Mouse (Mus musculus) ES-E14 (cell line): ENCODE results near the gene Nubp2. TPM values are rescaled to one million over a fixed set of nuclear protein-coding genes. Genes with fewer than 3 reads are reported as not detected.

Experiments used
- DNase-seq: peaks from one replicate; pipeline ENCODE4 v3.0.0-alpha.2; 2013; ENCODE audit warnings: low read depth, low spot score
- H3K27ac ChIP-seq: 2 replicates; pipeline ENCODE4 v1.5.1; 2012; ENCODE audit warnings: low read depth, mild to moderate bottlenecking, low read length, moderate library complexity, mixed read lengths; ENCODE audit not compliant: poor library complexity, insufficient read depth, severe bottlenecking
- H3K36me3 ChIP-seq: 2 replicates; pipeline ENCODE4 v1.6.1; 2012; ENCODE audit warnings: mild to moderate bottlenecking, low read length, moderate library complexity, mixed read lengths; ENCODE audit not compliant: control insufficient read depth, poor library complexity, insufficient read depth, severe bottlenecking
- H3K4me1 ChIP-seq, 2 experiments: fragments of 150-350 bp in 1 of 2; sonication (generic) in 1 of 2; 2 replicates each; pipeline ENCODE4 v1.6.1; 2012; ENCODE audit warnings: low read length in 2 of 2, mild to moderate bottlenecking in 1 of 2, mixed read lengths in 1 of 2; ENCODE audit not compliant: control insufficient read depth in 2 of 2, insufficient read depth in 2 of 2, poor library complexity in 1 of 2
- H3K4me3 ChIP-seq, 2 experiments: fragments of 150-350 bp in 1 of 2; sonication (generic) in 1 of 2; 2 replicates each; pipeline ENCODE4 v1.5.1; 2012; ENCODE audit warnings: low read length in 2 of 2, low read depth in 1 of 2, mild to moderate bottlenecking in 1 of 2, mixed read lengths in 1 of 2; ENCODE audit not compliant: insufficient read depth in 1 of 2, poor library complexity in 1 of 2, severe bottlenecking in 1 of 2
- H3K9ac ChIP-seq: 2 replicates; pipeline ENCODE4 v1.6.1; 2012; ENCODE audit warnings: low read depth, mild to moderate bottlenecking, low read length, mixed read lengths; ENCODE audit not compliant: poor library complexity, insufficient read depth, severe bottlenecking
- H3K9me3 ChIP-seq: fragments of 150-350 bp; sonication (generic); 2 replicates; pipeline ENCODE4 v1.6.1; 2012; ENCODE audit warnings: low read depth, mild to moderate bottlenecking, low read length; ENCODE audit not compliant: control insufficient read depth, insufficient read depth
- CHD2 ChIP-seq: IDR thresholded peaks from 2 replicates; pipeline ENCODE4 v1.6.1; 2014; ENCODE audit warnings: mild to moderate bottlenecking, low read depth, low read length, inconsistent platforms
- HCFC1 ChIP-seq: IDR thresholded peaks from 2 replicates; pipeline ENCODE4 v1.6.1; 2012; ENCODE audit warnings: low read length, inconsistent platforms, borderline replicate concordance; ENCODE audit not compliant: insufficient read depth
- MAFK ChIP-seq: IDR thresholded peaks from 2 replicates; pipeline ENCODE4 v1.6.1; 2014; ENCODE audit warnings: mild to moderate bottlenecking, low read depth, low read length, inconsistent platforms; ENCODE audit not compliant: insufficient read depth
- ZC3H11A ChIP-seq: IDR thresholded peaks from 2 replicates; pipeline ENCODE4 v1.6.1; 2012; ENCODE audit warnings: low read depth, mild to moderate bottlenecking, inconsistent platforms, low read length, borderline replicate concordance
- ZNF384 ChIP-seq: IDR thresholded peaks from 2 replicates; pipeline ENCODE4 v1.6.1; 2012; ENCODE audit warnings: low read depth, low read length, inconsistent platforms
- in situ Hi-C, 2 experiments: fragments of 600-800 bp; cut with MboI; formaldehyde crosslinking; loops; one replicate each; pipeline ENCODE4 v1.15.1; 2025; ENCODE audit warnings: low sequenced_read_pairs in 2 of 2, inconsistent platforms in 1 of 2; ENCODE audit not compliant: unreplicated experiment in 2 of 2
- total RNA-seq: library from RNA; depleted of rRNA; stranded (reverse); fragments of 300-350 nt; gene quantifications from 2 replicates; pipeline ENCODE4 v1.2.3, GENCODE M21; 2012

The Nubp2 gene
- total RNA-seq, 1 experiment: 85.8 TPM

DNA sequence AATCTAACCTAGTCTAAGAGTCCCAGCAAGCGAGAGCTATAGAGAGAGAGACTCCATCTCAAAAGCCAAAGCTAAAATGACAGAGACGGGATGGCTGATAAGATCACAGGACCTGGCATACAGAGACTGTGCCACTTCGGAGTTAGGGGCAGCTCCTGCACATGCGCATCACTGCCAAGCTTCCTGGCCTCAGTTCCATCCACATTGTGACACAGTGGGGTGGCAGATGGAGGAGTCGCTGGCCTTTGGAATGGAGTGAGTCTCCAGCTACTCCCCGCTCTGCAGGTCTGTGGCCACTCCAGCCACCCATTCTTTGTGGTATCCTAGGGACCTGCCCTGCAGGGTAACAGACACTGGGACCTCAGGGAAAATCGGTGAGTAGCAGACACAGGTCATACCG, 20.4 kb downstream of the Nubp2 start, which contains the start of gene Igfals:
Gene Igfals (plus strand): TSS at position 222 of the 400 bp plus-strand sequence.
- H3K36me3 ChIP-seq: peaks cover 8% of the 10 kb centered on the region; the same call in 1 of the 2 replicates
- in situ Hi-C loops: no loop called here
- DNase-seq: no peak
- no peaks in the 10 kb centered on the region for H3K9me3 ChIP-seq
- H3K9ac ChIP-seq: no peak within 1 kb of the TSS
- H3K27ac ChIP-seq: no peak within 1 kb of the TSS
- no peak within 1 kb of the TSS for H3K4me3 ChIP-seq
- H3K4me1 ChIP-seq: no peaks in the 10 kb centered on the region
- TF ChIP-seq ZNF384: no peak
- no peak for TF ChIP-seq HCFC1
- no peak for TF ChIP-seq MAFK
- no peak for TF ChIP-seq ZC3H11A
- no peak for TF ChIP-seq CHD2

GRCm38 (mm10) chr17:24861785-24862184, 24.4 kb downstream of the Nubp2 start:
- no peak overlapping the region for H3K27ac ChIP-seq
- no peaks in the 10 kb centered on the region for H3K9me3 ChIP-seq
- TF ChIP-seq ZC3H11A: no peak
- no peak for TF ChIP-seq CHD2
- TF ChIP-seq MAFK: no peak
- TF ChIP-seq HCFC1: no peak
- TF ChIP-seq ZNF384: no peak
- H3K36me3 ChIP-seq: peaks cover 6% of the 10 kb centered on the region; the same call in 1 of the 2 replicates
- H3K4me3 ChIP-seq: no peak overlapping the region
- in situ Hi-C loops: no loop called here
- peaks cover 0 to 5% of the 10 kb centered on the region in 2 experiments; a peak in 1 of 4 replicates for H3K4me1 ChIP-seq
- DNase-seq: no peak
- no peak overlapping the region for H3K9ac ChIP-seq

GRCm38 (mm10) chr17:24860076-24860475, 26.1 kb downstream of the Nubp2 start:
- in situ Hi-C loops: no loop called here
- Histone ChIP-seq H3K27ac (no peak overlapping the region), H3K4me1 (peaks cover 0 to 7% of the 10 kb centered on the region in 2 experiments; a peak in 1 of 4 replicates), H3K9ac (no peak overlapping the region), H3K9me3 (no peaks in the 10 kb centered on the region), H3K4me3 (no peak overlapping the region), H3K36me3 (peaks cover 9% of the 10 kb centered on the region; the same call in 1 of the 2 replicates)
- DNase-seq: no peak
- TF ChIP-seq ZC3H11A: no peak
- TF ChIP-seq ZNF384: no peak
- no peak for TF ChIP-seq HCFC1

DNA sequence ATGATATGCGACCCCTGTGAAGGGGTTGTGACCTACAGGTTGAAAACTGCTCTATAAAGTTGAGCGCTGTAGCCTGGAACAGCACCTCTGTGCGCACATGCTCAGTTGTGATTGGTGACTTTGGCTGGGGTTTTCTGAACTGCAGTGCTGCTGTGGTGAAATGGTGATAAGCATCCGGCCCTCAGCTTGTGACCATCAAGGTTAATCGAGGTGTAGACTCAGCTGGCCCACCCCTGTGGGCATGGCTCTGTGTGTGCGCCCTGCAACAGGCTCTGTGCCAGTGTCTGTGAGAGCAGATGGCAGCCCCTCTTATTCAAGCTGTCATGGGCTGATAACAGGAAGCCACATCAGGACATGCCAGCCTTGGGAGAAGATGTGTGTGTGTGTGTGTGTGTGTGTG, 27.2 kb downstream of the Nubp2 start:
- in situ Hi-C loops: no loop called here

More for the DNA sequence above, 27.2 kb downstream of the Nubp2 start:
- Histone ChIP-seq H3K9ac (no peak overlapping the region), H3K9me3 (no peaks in the 10 kb centered on the region), H3K36me3 (peaks cover 9% of the 10 kb centered on the region; the same call in 1 of the 2 replicates), H3K4me1 (peaks cover 0 to 7% of the 10 kb centered on the region in 2 experiments; a peak in 1 of 4 replicates), H3K4me3 (no peak overlapping the region), H3K27ac (no peak overlapping the region)
- no peak for DNase-seq
- TF ChIP-seq CHD2 (no peak), HCFC1 (no peak), ZNF384 (no peak), ZC3H11A (no peak), MAFK (no peak)
